Mouse (Mus musculus) liver (tissue): ENCODE results near the gene Sost.
"Not testable (repeated sequence)": the region's sequence is repeated elsewhere in the genome, so short reads cannot be mapped to it uniquely, and the experiment has no call there.

ENCODE experiments used
- DNase-seq: peaks from one replicate; pipeline ENCODE4 v3.0.0-alpha.2; 2020; ENCODE audit warnings: mixed read lengths

Sost gene

GRCm38 (mm10) chr11:101966965-101967614, at the start of gene Sost:
TSS of gene Sost (minus strand) at chr11:101967015.
- no peak for DNase-seq

- DNase-seq: no peak
Measured at GRCm38 (mm10) chr11:102016136-102016535, 49.3 kb upstream of the Sost start.

GRCm38 (mm10) chr11:102015472-102015871, 48.7 kb upstream of the Sost start:
- DNase-seq: no peak

GRCm38 (mm10) chr11:102013201-102013600, 46.4 kb upstream of the Sost start:
- no peak for DNase-seq

- no peak for DNase-seq
Measured at GRCm38 (mm10) chr11:102011510-102011909, 44.7 kb upstream of the Sost start.

- no peak for DNase-seq
Measured at GRCm38 (mm10) chr11:102010140-102010539, 43.3 kb upstream of the Sost start.

- no peak for DNase-seq
Measured at GRCm38 (mm10) chr11:102008954-102009637, 42.3 kb upstream of the Sost start.

GRCm38 (mm10) chr11:102008372-102008771, 41.6 kb upstream of the Sost start:
- no peak for DNase-seq

GRCm38 (mm10) chr11:102006688-102007087, 39.9 kb upstream of the Sost start:
- DNase-seq: no peak

- no peak for DNase-seq
Measured at GRCm38 (mm10) chr11:102006271-102006670, 39.5 kb upstream of the Sost start.

GRCm38 (mm10) chr11:102004251-102004650, 37.4 kb upstream of the Sost start:
- peak; percentile 18 for DNase-seq

- no peak for DNase-seq
Measured at GRCm38 (mm10) chr11:101999466-101999865, 32.7 kb upstream of the Sost start.

GRCm38 (mm10) chr11:101998258-101998657, 31.4 kb upstream of the Sost start:
- DNase-seq: no peak

- DNase-seq: no peak
Measured at GRCm38 (mm10) chr11:101995938-101996337, 29.1 kb upstream of the Sost start.

GRCm38 (mm10) chr11:101994100-101994499, 27.3 kb upstream of the Sost start:
- DNase-seq: peak; percentile 63

GRCm38 (mm10) chr11:101992411-101992810, 25.6 kb upstream of the Sost start:
- no peak for DNase-seq

GRCm38 (mm10) chr11:101991813-101992212, 25.0 kb upstream of the Sost start:
- DNase-seq: no peak

GRCm38 (mm10) chr11:101990244-101990643, 23.4 kb upstream of the Sost start:
- no peak for DNase-seq

GRCm38 (mm10) chr11:101986913-101987312, 20.1 kb upstream of the Sost start, which contains the start of gene Dusp3:
TSS of gene Dusp3 (minus strand) at chr11:101987013.
- DNase-seq: no peak

GRCm38 (mm10) chr11:101985990-101986389, 19.2 kb upstream of the Sost start:
- DNase-seq: peak; percentile 81

- DNase-seq: not testable (repeated sequence)
Measured at GRCm38 (mm10) chr11:101985450-101985849, 18.6 kb upstream of the Sost start.

- DNase-seq: peak; percentile 85
Measured at GRCm38 (mm10) chr11:101984054-101985025, 17.5 kb upstream of the Sost start, which contains the start of gene Cfap97d1. TSS of gene Cfap97d1 (plus strand) at chr11:101984279.

- no peak for DNase-seq
Measured at GRCm38 (mm10) chr11:101983431-101983921, 16.7 kb upstream of the Sost start.
